Mouse (Mus musculus): ENCODE measurements around the gene Tmem143. TPM values are rescaled to one million over a fixed set of nuclear protein-coding genes. Genes with fewer than 3 reads are reported as not detected.
"Not testable (repeated sequence)": the region's sequence is repeated elsewhere in the genome, so short reads cannot be mapped to it uniquely, and the experiment has no call there.

Gene Tmem143
- total and polyA plus RNA-seq, 2 experiments from 2014 or later = 4.9 to 29.7 TPM

- H3K9ac ChIP-seq = no peak overlapping the region
- DNase-seq (no peak), ATAC-seq (no peak)
- H3K36me3 ChIP-seq (ENCODE audit: insufficient read depth) = peaks cover 83% of the 10 kb centered on the region
- H3K4me2 ChIP-seq (ENCODE audit: low read depth) = no peak overlapping the region
- no peak overlapping the region for H3K4me3 ChIP-seq (ENCODE audit: low read depth, low read length)
- no peaks in the 10 kb centered on the region for H3K9me3 ChIP-seq (ENCODE audit: low read length)
- H3K27ac ChIP-seq (ENCODE audit: low read depth, low read length) = no peak overlapping the region
- no peaks in the 10 kb centered on the region for H3K4me1 ChIP-seq (ENCODE audit: insufficient read depth)
- 95% methylated on average over 2 of the region's 2 CpGs for WGBS
- TF ChIP-seq CTCF (IDR thresholded peaks at IDR 0.05; ENCODE audit: low read depth) = no peak
- H3K27me3 ChIP-seq (ENCODE audit: insufficient read depth, low read length) = no peaks in the 10 kb centered on the region
Observed at GRCm38 (mm10) chr7:45881011-45881410, 15.7 kb upstream of the Tmem143 start.

GRCm38 (mm10) chr7:45887246-45887645 is 9.5 kb upstream of the Tmem143 start:
- WGBS = 45% methylated on average over 3 of the region's 3 CpGs
- Histone ChIP-seq H3K4me1 (ENCODE audit: insufficient read depth) (no peaks in the 10 kb centered on the region), H3K4me3 (ENCODE audit: low read depth, low read length) (no peak overlapping the region), H3K4me2 (ENCODE audit: low read depth) (no peak overlapping the region), H3K9ac (no peak overlapping the region), H3K9me3 (ENCODE audit: low read length) (no peaks in the 10 kb centered on the region), H3K27me3 (ENCODE audit: insufficient read depth, low read length) (no peaks in the 10 kb centered on the region), H3K27ac (ENCODE audit: low read depth, low read length) (no peak overlapping the region), H3K36me3 (ENCODE audit: insufficient read depth) (peaks cover 30% of the 10 kb centered on the region)
- no peak for TF ChIP-seq CTCF (IDR thresholded peaks at IDR 0.05; ENCODE audit: low read depth)
- ATAC-seq (no peak), DNase-seq (no peak)

- DNase-seq (no peak), ATAC-seq (no peak)
- WGBS = 83% methylated on average over 2 of the region's 2 CpGs
- H3K4me2 ChIP-seq (ENCODE audit: low read depth) = no peak overlapping the region
- H3K4me3 ChIP-seq (ENCODE audit: low read depth, low read length) = no peak overlapping the region
- no peaks in the 10 kb centered on the region for H3K36me3 ChIP-seq (ENCODE audit: insufficient read depth)
- no peaks in the 10 kb centered on the region for H3K9me3 ChIP-seq (ENCODE audit: low read length)
- H3K9ac ChIP-seq = no peak overlapping the region
- H3K27me3 ChIP-seq (ENCODE audit: insufficient read depth, low read length) = no peaks in the 10 kb centered on the region
- TF ChIP-seq CTCF (IDR thresholded peaks at IDR 0.05; ENCODE audit: low read depth) = no peak
- H3K27ac ChIP-seq (ENCODE audit: low read depth, low read length) = no peak overlapping the region
- H3K4me1 ChIP-seq (ENCODE audit: insufficient read depth) = no peaks in the 10 kb centered on the region
Observed at GRCm38 (mm10) chr7:45892651-45893050, 4.1 kb upstream of the Tmem143 start.

GRCm38 (mm10) chr7:45895931-45896516 is 717 bp upstream of the Tmem143 start:
- peak overlapping the region; percentile 55 for H3K4me3 ChIP-seq (ENCODE audit: low read depth, low read length)
- H3K9ac ChIP-seq = no peak overlapping the region
- no peak overlapping the region for H3K27ac ChIP-seq (ENCODE audit: low read depth, low read length)
- H3K4me2 ChIP-seq (ENCODE audit: low read depth) = peak overlapping the region; percentile 71
- no peak for ATAC-seq
- no peaks in the 10 kb centered on the region for H3K36me3 ChIP-seq (ENCODE audit: insufficient read depth)
- TF ChIP-seq CTCF (IDR thresholded peaks at IDR 0.05; ENCODE audit: low read depth) = no peak
- WGBS = 76% methylated on average over 6 of the region's 6 CpGs
- DNase-seq = no peak
- H3K4me1 ChIP-seq (ENCODE audit: insufficient read depth) = no peaks in the 10 kb centered on the region
- no peaks in the 10 kb centered on the region for H3K27me3 ChIP-seq (ENCODE audit: insufficient read depth, low read length)
- H3K9me3 ChIP-seq (ENCODE audit: low read length) = no peaks in the 10 kb centered on the region

DNA sequence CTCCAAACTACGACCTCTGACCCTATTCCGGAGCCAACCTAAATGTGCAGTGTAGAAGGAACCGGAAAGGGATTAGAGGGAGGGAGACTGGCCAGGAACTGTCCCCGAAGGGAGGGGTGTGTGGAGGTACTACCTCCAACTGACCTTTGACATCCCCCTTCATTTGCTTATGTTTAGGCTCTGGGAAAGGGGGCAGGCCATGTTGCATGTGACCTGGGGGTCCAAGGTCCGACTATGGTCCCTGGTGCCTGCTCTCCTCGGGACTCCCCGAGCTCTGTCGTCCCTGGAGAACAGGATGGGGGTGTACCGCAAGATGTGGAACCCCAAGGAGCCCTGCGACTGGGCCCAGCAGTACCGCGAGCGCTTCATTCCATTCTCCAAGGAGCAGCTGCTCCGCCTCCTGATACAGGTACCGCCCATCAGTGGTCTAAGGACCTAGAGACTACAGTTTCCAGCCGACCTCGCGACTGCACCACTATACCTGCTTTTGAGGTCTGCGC is 567 bp downstream of the Tmem143 start:
- H3K27me3 ChIP-seq (ENCODE audit: insufficient read depth, low read length) = no peaks in the 10 kb centered on the region
- peak overlapping the region; percentile 74 for H3K27ac ChIP-seq (ENCODE audit: low read depth, low read length)
- H3K4me1 ChIP-seq (ENCODE audit: insufficient read depth) = no peaks in the 10 kb centered on the region
- DNase-seq (peak; percentile 67), ATAC-seq (peak; percentile 51)
- WGBS = 2% methylated on average over 19 of the region's 19 CpGs
- H3K9ac ChIP-seq = peak overlapping the region; percentile 63
- TF ChIP-seq CTCF (IDR thresholded peaks at IDR 0.05; ENCODE audit: low read depth) = no peak
- H3K9me3 ChIP-seq (ENCODE audit: low read length) = no peaks in the 10 kb centered on the region
- peak overlapping the region; percentile 55 for H3K4me3 ChIP-seq (ENCODE audit: low read depth, low read length)
- peak overlapping the region; percentile 71 for H3K4me2 ChIP-seq (ENCODE audit: low read depth)
- no peaks in the 10 kb centered on the region for H3K36me3 ChIP-seq (ENCODE audit: insufficient read depth)

- H3K27ac ChIP-seq (ENCODE audit: low read depth, low read length); H3K27me3 ChIP-seq (ENCODE audit: insufficient read depth, low read length); H3K4me1 ChIP-seq (ENCODE audit: insufficient read depth); H3K9me3 ChIP-seq (ENCODE audit: low read length); H3K9ac ChIP-seq; ATAC-seq; H3K36me3 ChIP-seq (ENCODE audit: insufficient read depth): not testable (repeated sequence)
- peak overlapping the region; percentile 71; the same call in 1 of the 2 replicates for H3K4me2 ChIP-seq (ENCODE audit: low read depth)
- peak; percentile 49 for TF ChIP-seq CTCF (IDR thresholded peaks at IDR 0.05; ENCODE audit: low read depth)
- whole genome bisulfite sequencing = 48% methylated on average over 4 of the region's 4 CpGs
- peak overlapping the region; percentile 55; the same call in 1 of the 2 replicates for H3K4me3 ChIP-seq (ENCODE audit: low read depth, low read length)
- DNase-seq = peak; percentile 32
Observed at GRCm38 (mm10) chr7:45898125-45898524, 1.4 kb downstream of the Tmem143 start.

- ATAC-seq = no peak
- H3K4me3 ChIP-seq (ENCODE audit: low read depth, low read length) = no peak overlapping the region
- H3K4me2 ChIP-seq (ENCODE audit: low read depth) = no peak overlapping the region
- no peak for DNase-seq
- H3K4me1 ChIP-seq (ENCODE audit: insufficient read depth) = no peaks in the 10 kb centered on the region
- no peak for TF ChIP-seq CTCF (IDR thresholded peaks at IDR 0.05; ENCODE audit: low read depth)
- no peaks in the 10 kb centered on the region for H3K36me3 ChIP-seq (ENCODE audit: insufficient read depth)
- H3K9me3 ChIP-seq (ENCODE audit: low read length) = no peaks in the 10 kb centered on the region
- WGBS = 55% methylated on average over 5 of the region's 5 CpGs
- no peaks in the 10 kb centered on the region for H3K27me3 ChIP-seq (ENCODE audit: insufficient read depth, low read length)
- no peak overlapping the region for H3K27ac ChIP-seq (ENCODE audit: low read depth, low read length)
- no peak overlapping the region for H3K9ac ChIP-seq
Observed at GRCm38 (mm10) chr7:45901562-45901961, 4.8 kb downstream of the Tmem143 start.

All from forebrain, postnatal 0 days (tissue).